Mouse (Mus musculus): ENCODE results near the gene Dennd6a.

GRCm38 (mm10) chr14:26540577-26540976, 33.1 kb upstream of the Dennd6a start:
- no peak for TF ChIP-seq CTCF (IDR thresholded peaks at IDR 0.05; ENCODE audit: low read depth)
- TF ChIP-seq EP300 (IDR thresholded peaks at IDR 0.05; ENCODE audit: low read depth): no peak

Measured in liver, embryonic 14.5 days (tissue).